Comparison of ENCODE assay signal across 10 mouse cellular contexts in genomic region chr13:107475166-107475565, GRCm38 (mm10).
"Had no signal": no experiment of that assay in that cellular context is flagged by ENCODE, and none has a peak within 500 bp of the region (broad histone marks: within the 10 kb centered on the region; RNA-seq: fewer than 3 reads in every experiment).

No protein-coding gene starts in this region.

- H3K9me3 ChIP-seq: liver, embryonic 15.5 days had no signal

- H3K4me1 ChIP-seq: liver, embryonic 15.5 days had no signal

- H3K27ac ChIP-seq: liver, embryonic 15.5 days; stomach, postnatal 0 days had no signal

- H3K4me2 ChIP-seq: liver, embryonic 11.5 days; liver, embryonic 15.5 days had no signal

- H3K4me3 ChIP-seq: liver, embryonic 15.5 days had no signal

- DNase-seq: kidney, adult 8-10 months; kidney, postnatal 36 days; lung, adult 2 months; lung, postnatal 36 days; midbrain, embryonic 14.5 days; thymus, postnatal 4 days had no signal

- ATAC-seq: lung, postnatal 0 days had no signal

- H3K9ac ChIP-seq: liver, embryonic 15.5 days had no signal

- H3K36me3 ChIP-seq: liver, embryonic 15.5 days had no signal
